Comparison of ENCODE assay signal across 8 mouse cellular contexts in genomic region chrX:170010581-170011528, GRCm38 (mm10). TPM values are rescaled to one million over a fixed set of nuclear protein-coding genes. Genes with fewer than 3 reads are reported as not detected.
DNase-seq lines count a peak whose midpoint lies in the region; ATAC-seq and TF ChIP-seq lines count a peak whose summit lies in the region.
"Not testable (repeated sequence)": the region's sequence is repeated elsewhere in the genome, so short reads cannot be mapped to it uniquely, and the experiment has no call there.

No protein-coding gene starts in this region.

- peak; percentile 27 for TF ChIP-seq CTCF in E14TG2a.4 (conservative IDR thresholded peaks at IDR 0.05; ENCODE audit: low read length)
- peak; percentile 30; the same call in 1 of the 2 replicates for TF ChIP-seq CTCF in heart, postnatal 0 days (IDR thresholded peaks at IDR 0.05; ENCODE audit: low read depth)
- TF ChIP-seq CTCF in lung, postnatal 0 days (IDR thresholded peaks at IDR 0.05) = peak; percentile 50

- H3K9me3 ChIP-seq in E14TG2a.4 (ENCODE audit: low read length) = peaks cover 28% of the 10 kb centered on the region
- H3K9me3 ChIP-seq in forebrain, embryonic 11.5 days (ENCODE audit: control insufficient read depth, low read length) = peaks cover 26% of the 10 kb centered on the region
- peaks cover 30% of the 10 kb centered on the region for H3K9me3 ChIP-seq in heart, postnatal 0 days (replicated peaks; ENCODE audit: control insufficient read depth, low read length)
- peaks cover 17% of the 10 kb centered on the region for H3K9me3 ChIP-seq in lung, postnatal 0 days (ENCODE audit: low read length)

- H3K9ac ChIP-seq in forebrain, embryonic 11.5 days (ENCODE audit: low read length); heart, postnatal 0 days (replicated peaks; ENCODE audit: low read depth, low read length); lung, postnatal 0 days (replicated peaks; ENCODE audit: low read depth): not testable (repeated sequence)

- not testable (repeated sequence) for H3K27me3 ChIP-seq in E14TG2a.4 (ENCODE audit: insufficient read depth, low read length); forebrain, embryonic 11.5 days (ENCODE audit: control insufficient read depth, insufficient read depth, low read length); heart, postnatal 0 days (ENCODE audit: control insufficient read depth, insufficient read depth, low read length); lung, postnatal 0 days (replicated peaks; ENCODE audit: insufficient read depth, low read length)

- peaks cover 30% of the 10 kb centered on the region for H3K4me1 ChIP-seq in E14TG2a.4 (replicated peaks; ENCODE audit: low read depth, low read length)
- H3K4me1 ChIP-seq in forebrain, embryonic 11.5 days (replicated peaks; ENCODE audit: control insufficient read depth, insufficient read depth, low read length); heart, postnatal 0 days (ENCODE audit: control insufficient read depth, insufficient read depth); lung, postnatal 0 days (ENCODE audit: insufficient read depth, low read depth, low read length): not testable (repeated sequence)

- WGBS in forebrain, embryonic 11.5 days = 87% methylated on average over 97 of the region's 97 CpGs
- WGBS in heart, postnatal 0 days = 83% methylated on average over 96 of the region's 97 CpGs
- WGBS in lung, postnatal 0 days = 82% methylated on average over 90 of the region's 97 CpGs

- DNase-seq in cerebellum, adult 11 months = peak; percentile 85
- peak; percentile 91 for DNase-seq in forebrain, embryonic 11.5 days (ENCODE audit: low spot score)
- DNase-seq in heart, postnatal 0 days (ENCODE audit: low spot score) = peak; percentile 6
- peak; percentile 73 to 86 for DNase-seq in kidney, postnatal 4 days
- DNase-seq in lung, postnatal 0 days (ENCODE audit: low spot score) = peak; percentile 26
- DNase-seq in thymus, postnatal 14 days = peak; percentile 74

- H3K36me3 ChIP-seq in E14TG2a.4 (ENCODE audit: insufficient read depth, low read length) = peaks cover 17% of the 10 kb centered on the region
- peaks cover 10% of the 10 kb centered on the region for H3K36me3 ChIP-seq in forebrain, embryonic 11.5 days (ENCODE audit: control insufficient read depth, insufficient read depth, low read length)
- not testable (repeated sequence) for H3K36me3 ChIP-seq in heart, postnatal 0 days (replicated peaks; ENCODE audit: control insufficient read depth, insufficient read depth, low read length); lung, postnatal 0 days (ENCODE audit: insufficient read depth, low read length)

- H3K4me2 ChIP-seq in forebrain, embryonic 11.5 days (ENCODE audit: low read depth, low read length, severe bottlenecking) = peak overlapping the region; percentile 27; the same call in 1 of the 2 replicates
- not testable (repeated sequence) for H3K4me2 ChIP-seq in heart, postnatal 0 days (ENCODE audit: low read depth, low read length); lung, postnatal 0 days (replicated peaks; ENCODE audit: low read depth, low read length)

- not testable (repeated sequence) for H3K27ac ChIP-seq in forebrain, embryonic 11.5 days (ENCODE audit: low read depth, low read length); heart, postnatal 0 days (ENCODE audit: low read depth); lung, postnatal 0 days (ENCODE audit: low read length)

- peak overlapping the region; percentile 97 for H3K4me3 ChIP-seq in E14TG2a.4 (replicated peaks; ENCODE audit: low read length)
- H3K4me3 ChIP-seq in forebrain, embryonic 11.5 days (ENCODE audit: low read depth, low read length) = peak overlapping the region; percentile 21
- not testable (repeated sequence) for H3K4me3 ChIP-seq in heart, postnatal 0 days (ENCODE audit: low read depth, low read length); lung, postnatal 0 days (ENCODE audit: low read depth, low read length)

- peak; percentile 34 for ATAC-seq in forebrain, embryonic 11.5 days (replicated peaks; ENCODE audit: low FRiP score)
- peak; percentile 3; the same call in 1 of the 2 replicates for ATAC-seq in heart, postnatal 0 days (ENCODE audit: insufficient read depth, low read depth)
- ATAC-seq in lung, postnatal 0 days = not testable (repeated sequence)
- ATAC-seq in neutrophil, adult 5-6 weeks (ENCODE audit: extremely low read depth, insufficient number of reproducible peaks, low FRiP score, poor library complexity, severe bottlenecking) = peak; percentile 3; the same call in 1 of the 2 replicates

- not testable (repeated sequence) for TF ChIP-seq EP300 in heart, postnatal 0 days (IDR thresholded peaks at IDR 0.05; ENCODE audit: low read depth); lung, postnatal 0 days (IDR thresholded peaks at IDR 0.05)

RNA-seq across cellular contexts. Expression of gene Gm21887, which starts 1.4 kb away (rescaled TPM):
- 321 and 384 TPM in 2 replicates for polyA plus RNA-seq in forebrain, embryonic 11.5 days (2014; fragmentation: Nextera tagmentation; extraction: Ambion mirVana)
- 0.88 and 16.5 TPM in 2 replicates for total RNA-seq in heart, postnatal 0 days (2014; rRNA removed; ENCODE audit: low replicate concordance)
- 32.6 and 63.9 TPM in 2 replicates for polyA plus RNA-seq in heart, postnatal 0 days (2015; fragmentation: Nextera tagmentation; extraction: Ambion mirVana)
- 90.2 and 116 TPM in 2 replicates for polyA plus RNA-seq in lung, postnatal 0 days (2015; fragmentation: Nextera tagmentation; extraction: Ambion mirVana)
- 206 and 226 TPM in 2 replicates for total RNA-seq in neutrophil, adult 5-6 weeks (2017)

Comparison
In these comparisons a context has a peak if more than half of its experiments do, and no peak if none do; other contexts are left out.
1. DNase-seq: peak in every context shown above with its lines; median percentile 91 in forebrain, embryonic 11.5 days; 85 in cerebellum, adult 11 months; 80 in kidney, postnatal 4 days; 74 in thymus, postnatal 14 days; 26 in lung, postnatal 0 days; 6 in heart, postnatal 0 days.